Mouse (Mus musculus) neural tube, embryonic 15.5 days (tissue): ENCODE measurements around the gene Cst3. TPM values are rescaled to one million over a fixed set of nuclear protein-coding genes. Genes with fewer than 3 reads are reported as not detected.

Experiments
- ATAC-seq: fragments of 200-750 bp; cut with Nextera tagmentation; 2 replicates; pipeline ENCODE4 v1.8.0; 2017; ENCODE audit warnings: mild to moderate bottlenecking, moderate TSS enrichment, moderate library complexity; ENCODE audit not compliant: low FRiP score
- H3K27ac ChIP-seq: fragments of 300-500 bp; sonication (generic); replicated peaks from 2 replicates; pipeline ENCODE4 v1.5.1; 2015; ENCODE audit warnings: mild to moderate bottlenecking, inconsistent platforms
- H3K27me3 ChIP-seq: fragments of 300-500 bp; sonication (generic); replicated peaks from 2 replicates; pipeline ENCODE4 v1.6.1; 2015; ENCODE audit warnings: inconsistent platforms
- H3K36me3 ChIP-seq: fragments of 300-500 bp; sonication (generic); 2 replicates; pipeline ENCODE4 v1.6.1; 2015; ENCODE audit warnings: inconsistent platforms
- H3K4me1 ChIP-seq: fragments of 300-500 bp; sonication (generic); 2 replicates; pipeline ENCODE4 v1.6.1; 2015; ENCODE audit warnings: inconsistent platforms
- H3K4me2 ChIP-seq: fragments of 300-500 bp; sonication (generic); 2 replicates; pipeline ENCODE4 v1.6.1; 2015; ENCODE audit warnings: inconsistent platforms, mild to moderate bottlenecking, moderate library complexity
- H3K4me3 ChIP-seq: fragments of 300-500 bp; sonication (generic); replicated peaks from 2 replicates; pipeline ENCODE4 v1.5.1; 2015; ENCODE audit warnings: mild to moderate bottlenecking, inconsistent platforms
- H3K9ac ChIP-seq: fragments of 300-500 bp; sonication (generic); replicated peaks from 2 replicates; pipeline ENCODE4 v1.6.1; 2015; ENCODE audit warnings: mild to moderate bottlenecking, inconsistent platforms
- H3K9me3 ChIP-seq: fragments of 300-500 bp; sonication (generic); replicated peaks from 2 replicates; pipeline ENCODE4 v1.6.1; 2016; ENCODE audit warnings: inconsistent platforms
- WGBS: fragments of 180-500 bp; shearing (Covaris S2); methylation state at CpG from one replicate; pipeline ENCODE4 v1.1.7; 2015; ENCODE audit warnings: mixed read lengths; 5-methylcytosine and 5-hydroxymethylcytosine counted together
- polyA plus RNA-seq: library from polyadenylated mRNA; unstranded; fragments of >200 nt; fragmentation: Nextera tagmentation; extraction: Ambion mirVana; gene quantifications from 2 replicates; pipeline ENCODE4 v1.2.1, GENCODE M21; 2015

The Cst3 gene
- polyA plus RNA-seq, 1 experiment from 2014 or later = 653 TPM

DNA sequence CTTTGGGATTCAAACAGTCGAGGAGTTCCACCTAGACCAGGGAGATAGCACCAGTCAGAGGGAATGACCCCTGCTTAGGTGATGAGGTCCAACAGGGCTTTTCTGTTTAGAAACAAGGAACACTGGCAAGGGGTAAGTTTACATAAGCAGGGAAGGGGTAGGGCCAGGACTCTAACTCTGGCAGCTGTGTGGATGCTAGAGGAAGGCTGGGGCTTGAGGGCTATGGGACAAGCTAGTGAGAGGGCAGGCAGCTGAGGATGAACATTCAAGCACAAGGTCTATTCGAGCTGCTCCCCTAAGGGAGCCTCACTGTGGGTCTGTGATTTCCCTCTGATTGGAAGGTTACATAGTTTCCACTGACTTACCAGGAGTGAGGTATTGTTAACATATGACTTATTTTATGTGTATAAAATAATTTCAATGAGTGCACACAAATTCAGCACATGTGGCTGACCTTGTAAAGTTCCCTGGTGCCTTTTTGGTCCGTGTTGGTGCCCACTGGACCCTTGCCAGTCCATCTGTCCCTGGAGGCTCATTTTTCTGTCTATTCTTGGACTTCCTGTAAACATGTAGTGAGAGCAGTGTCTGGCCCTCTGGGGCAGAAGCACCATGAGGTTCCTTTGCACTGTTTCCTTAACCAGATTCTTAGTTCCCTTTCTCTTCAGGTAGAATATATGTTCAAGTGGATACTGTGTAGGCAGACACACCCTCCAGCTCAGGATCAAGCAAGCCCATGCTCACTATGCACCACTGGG, 1.7 kb upstream of the Cst3 start:
- H3K4me1 ChIP-seq = peaks cover 28% of the 10 kb centered on the region
- no peak for ATAC-seq
- H3K27me3 ChIP-seq = no peaks in the 10 kb centered on the region
- H3K27ac ChIP-seq = no peak overlapping the region
- H3K36me3 ChIP-seq = peaks cover 4% of the 10 kb centered on the region
- H3K9ac ChIP-seq = no peak overlapping the region
- no peak overlapping the region for H3K4me2 ChIP-seq
- no peak overlapping the region for H3K4me3 ChIP-seq
- WGBS = 56% methylated on average over 3 of the region's 3 CpGs
- H3K9me3 ChIP-seq = no peaks in the 10 kb centered on the region

DNA sequence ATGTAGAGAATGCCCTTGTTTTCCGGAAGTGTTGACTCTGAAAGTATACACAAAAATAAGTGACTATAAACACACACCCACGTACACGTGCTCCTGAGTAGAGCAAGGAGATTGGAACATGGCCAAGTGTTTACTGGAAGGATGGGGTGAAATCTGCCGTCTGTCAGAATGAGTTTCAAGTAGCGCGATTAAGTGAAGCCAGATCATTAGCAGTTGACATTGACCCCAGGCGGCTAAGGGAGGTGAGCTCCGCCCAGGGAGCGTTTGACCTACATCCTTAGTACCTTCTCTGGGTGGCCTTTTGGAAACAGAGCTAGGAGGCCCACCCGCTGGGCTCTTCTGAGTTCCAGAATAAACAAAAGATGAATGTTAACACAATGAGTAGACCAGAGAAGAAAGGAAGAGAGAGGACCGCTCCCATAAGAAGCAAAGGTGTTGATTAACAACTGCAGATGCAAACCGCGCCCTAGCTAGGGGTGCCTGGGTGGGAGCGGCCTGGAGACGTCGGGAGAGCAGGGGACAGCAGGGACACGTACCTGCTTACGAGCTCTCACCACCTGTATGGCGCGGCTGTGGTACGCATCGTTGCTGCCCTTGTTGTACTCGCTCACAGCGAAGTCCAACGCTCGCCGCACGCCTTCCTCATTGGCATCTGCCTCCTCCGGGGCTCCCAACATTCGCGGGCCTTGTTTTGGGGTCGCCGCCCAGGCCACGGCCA, 716 bp downstream of the Cst3 start:
- ATAC-seq = peak; percentile 81

DNA sequence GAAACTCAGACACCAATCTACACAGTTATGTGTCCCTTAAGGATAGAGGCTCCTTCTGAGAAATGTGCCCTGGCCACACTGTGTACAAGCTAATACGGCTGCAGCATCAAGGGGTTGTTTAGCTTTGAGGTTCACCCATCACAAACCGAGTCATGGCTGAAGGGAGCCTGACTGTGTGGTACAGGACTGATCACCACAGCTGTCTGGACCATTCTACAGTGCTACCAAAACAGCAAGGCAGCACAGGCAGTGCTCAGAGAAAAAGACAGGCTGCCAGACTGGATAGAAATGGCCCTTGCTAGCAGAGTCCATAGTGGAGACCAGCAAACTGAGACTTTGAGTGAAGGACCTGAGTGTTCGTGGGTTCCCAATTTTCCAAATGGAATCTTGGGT, 1.3 kb downstream of the Cst3 start:
- 55% methylated on average over 3 of the region's 3 CpGs for WGBS
- H3K36me3 ChIP-seq = peaks cover 17% of the 10 kb centered on the region
- no peak for ATAC-seq
- peaks cover 33% of the 10 kb centered on the region for H3K4me1 ChIP-seq
- peak overlapping the region; percentile 63 for H3K4me2 ChIP-seq
- no peak overlapping the region for H3K27ac ChIP-seq
- H3K4me3 ChIP-seq = peak overlapping the region; percentile 96
- no peaks in the 10 kb centered on the region for H3K27me3 ChIP-seq
- no peaks in the 10 kb centered on the region for H3K9me3 ChIP-seq
- H3K9ac ChIP-seq = peak overlapping the region; percentile 88

More for the DNA sequence above, 716 bp downstream of the Cst3 start:
- Histone ChIP-seq H3K27me3 (no peaks in the 10 kb centered on the region), H3K4me2 (peak overlapping the region; percentile 63), H3K9ac (peak overlapping the region; percentile 88), H3K27ac (peak overlapping the region; percentile 90), H3K36me3 (peaks cover 17% of the 10 kb centered on the region), H3K9me3 (no peaks in the 10 kb centered on the region), H3K4me3 (peak overlapping the region; percentile 96), H3K4me1 (peaks cover 33% of the 10 kb centered on the region)
- WGBS = 1% methylated on average over 34 of the region's 34 CpGs

DNA sequence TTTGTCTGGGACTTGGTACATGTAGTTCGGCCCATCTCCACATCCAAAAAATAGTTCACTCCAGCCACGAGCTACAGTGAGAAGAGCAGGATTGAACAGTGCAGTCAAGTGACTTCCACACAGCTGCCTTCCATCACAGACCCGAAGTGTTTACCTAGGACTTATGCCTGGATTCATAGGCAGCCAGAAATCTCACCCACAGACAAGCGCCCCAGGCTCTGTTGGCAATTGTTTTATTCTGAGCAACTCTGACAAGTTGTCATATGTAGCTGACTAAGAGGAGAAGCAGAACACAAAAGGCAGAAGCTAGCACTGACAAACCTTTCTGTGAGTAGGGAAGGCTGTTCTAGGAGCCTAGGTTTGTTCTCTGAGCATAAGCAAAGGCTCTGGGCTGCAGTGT, 2.6 kb downstream of the Cst3 start:
- H3K4me3 ChIP-seq = peak overlapping the region; percentile 96
- no peaks in the 10 kb centered on the region for H3K9me3 ChIP-seq
- WGBS = 88% methylated on average over 4 of the region's 4 CpGs
- H3K4me2 ChIP-seq = peak overlapping the region; percentile 63
- no peak for ATAC-seq
- H3K9ac ChIP-seq = no peak overlapping the region
- H3K27ac ChIP-seq = no peak overlapping the region
- no peaks in the 10 kb centered on the region for H3K27me3 ChIP-seq
- H3K4me1 ChIP-seq = peaks cover 33% of the 10 kb centered on the region
- peaks cover 17% of the 10 kb centered on the region for H3K36me3 ChIP-seq

DNA sequence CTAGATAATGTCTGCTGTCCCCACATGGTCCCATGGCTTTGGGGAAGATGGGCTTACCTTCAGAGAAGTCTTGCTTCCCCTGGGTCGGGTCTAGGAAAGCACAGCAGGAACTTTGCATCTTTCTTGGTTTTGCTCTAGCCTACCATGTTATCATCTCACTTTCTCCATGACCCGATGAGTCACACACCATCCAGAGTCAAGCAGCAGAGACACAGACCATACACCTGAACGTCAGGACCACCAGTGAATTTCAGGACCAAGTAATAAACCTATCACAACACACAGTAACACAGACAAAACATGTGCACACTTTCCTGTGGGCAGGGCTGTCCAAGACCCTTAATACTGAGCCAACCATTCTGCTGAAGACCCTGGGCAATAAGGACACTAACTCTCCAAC, 5.0 kb downstream of the Cst3 start:
- Histone ChIP-seq H3K9me3 (no peaks in the 10 kb centered on the region), H3K4me2 (no peak overlapping the region), H3K4me3 (no peak overlapping the region), H3K36me3 (peaks cover 17% of the 10 kb centered on the region), H3K9ac (no peak overlapping the region), H3K4me1 (peaks cover 28% of the 10 kb centered on the region), H3K27ac (no peak overlapping the region), H3K27me3 (no peaks in the 10 kb centered on the region)
- 95% methylated on average over 3 of the region's 3 CpGs for WGBS
- no peak for ATAC-seq

DNA sequence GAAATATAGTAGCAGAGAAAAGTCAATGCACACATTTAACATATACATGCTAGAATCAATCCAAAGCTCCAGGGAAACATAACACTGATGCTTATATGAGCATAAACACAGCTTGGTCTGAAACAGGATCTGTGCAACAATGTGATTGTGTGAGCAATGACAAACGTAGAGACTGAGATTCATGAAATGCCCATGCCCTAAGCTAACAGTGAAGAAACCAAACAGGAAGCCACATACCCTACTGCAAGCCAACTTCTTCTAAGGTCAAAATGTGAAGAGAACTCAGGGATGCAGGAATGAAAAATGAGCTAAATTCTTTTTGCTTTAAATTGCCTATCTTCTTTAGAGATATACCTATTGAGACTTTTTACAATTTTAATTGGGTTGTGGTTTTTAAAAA, 6.5 kb downstream of the Cst3 start:
- peaks cover 23% of the 10 kb centered on the region for H3K4me1 ChIP-seq
- 84% methylated on average over 1 of the region's 1 CpGs for WGBS
- H3K4me3 ChIP-seq = no peak overlapping the region
- H3K4me2 ChIP-seq = no peak overlapping the region
- ATAC-seq = no peak
- no peak overlapping the region for H3K9ac ChIP-seq
- H3K9me3 ChIP-seq = no peaks in the 10 kb centered on the region
- H3K27ac ChIP-seq = no peak overlapping the region
- peaks cover 17% of the 10 kb centered on the region for H3K36me3 ChIP-seq
- no peaks in the 10 kb centered on the region for H3K27me3 ChIP-seq

DNA sequence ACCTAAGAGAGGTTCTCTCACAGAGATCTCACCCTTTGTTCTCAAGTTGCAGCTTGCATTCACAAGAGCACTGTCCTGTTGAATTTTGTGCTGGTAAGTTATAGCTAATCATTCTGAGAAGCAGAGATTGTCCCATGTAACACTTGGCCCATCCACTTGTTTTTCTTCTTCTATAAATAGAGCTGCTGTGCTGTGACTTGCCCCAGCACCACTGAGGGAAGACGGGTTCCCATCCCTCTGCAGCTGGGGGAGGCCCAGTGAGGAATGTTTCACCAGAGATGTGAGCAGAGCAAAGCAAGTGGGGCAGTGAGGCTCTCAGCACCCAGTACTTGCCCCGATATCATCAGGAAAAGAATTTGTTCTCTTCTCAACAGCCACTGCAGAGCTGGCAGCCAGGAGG, 10.5 kb downstream of the Cst3 start, which contains the start of gene 9230104L09Rik:
Gene 9230104L09Rik, minus strand, starts transcription at position 73 of the 400 bp plus-strand sequence.
- Histone ChIP-seq H3K27me3 (no peaks in the 10 kb centered on the region), H3K4me2 (no peak within 1 kb of the TSS), H3K36me3 (no peaks in the 10 kb centered on the region), H3K9me3 (no peaks in the 10 kb centered on the region), H3K4me1 (no peaks in the 10 kb centered on the region), H3K4me3 (no peak within 1 kb of the TSS), H3K9ac (no peak within 1 kb of the TSS), H3K27ac (no peak within 1 kb of the TSS)
- no peak for ATAC-seq
- WGBS = 66% methylated on average over 2 of the region's 2 CpGs

DNA sequence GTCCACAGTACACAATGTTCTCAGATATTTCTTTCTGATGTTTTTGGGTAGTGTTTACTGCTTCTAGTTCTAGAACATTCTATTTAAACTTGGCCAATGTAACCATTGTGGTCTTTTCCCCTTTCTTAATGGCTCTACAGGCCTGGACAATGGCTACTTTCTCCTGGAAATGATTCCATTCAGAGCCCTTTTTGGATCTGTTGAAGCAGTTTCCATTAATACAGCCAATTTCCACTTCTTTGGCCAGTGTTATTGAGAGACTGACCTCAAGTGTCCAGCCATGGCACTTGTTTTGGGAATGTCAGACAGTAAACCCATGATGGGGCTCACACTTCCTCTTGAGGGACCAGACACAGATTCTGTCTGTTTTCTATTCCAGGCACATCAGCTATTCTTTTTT, 13.8 kb downstream of the Cst3 start:
- Histone ChIP-seq H3K4me3 (no peak overlapping the region), H3K27me3 (no peaks in the 10 kb centered on the region), H3K4me1 (no peaks in the 10 kb centered on the region), H3K9ac (no peak overlapping the region), H3K36me3 (no peaks in the 10 kb centered on the region), H3K9me3 (no peaks in the 10 kb centered on the region), H3K27ac (no peak overlapping the region), H3K4me2 (no peak overlapping the region)
- ATAC-seq = no peak

DNA sequence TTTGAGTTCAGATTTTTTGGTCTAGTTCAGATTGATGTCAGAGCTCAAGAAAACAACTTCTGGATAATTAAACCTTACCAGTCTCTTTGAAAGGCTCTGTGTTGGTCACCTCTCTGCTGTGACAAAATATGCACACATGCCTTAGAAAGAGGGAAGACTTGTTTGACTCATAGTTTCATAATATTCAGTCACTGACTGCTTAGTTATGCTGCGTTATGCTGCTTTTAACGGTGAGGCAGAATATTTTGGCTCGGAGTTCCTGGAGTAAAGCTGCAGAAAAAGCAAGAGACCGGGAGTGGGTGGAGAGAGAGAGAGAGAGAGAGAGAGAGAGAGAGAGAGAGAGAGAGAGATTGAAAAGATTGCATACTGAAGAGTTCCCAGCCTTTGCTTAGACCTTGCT, 14.5 kb downstream of the Cst3 start:
- H3K4me3 ChIP-seq = no peak overlapping the region
- 87% methylated on average over 4 of the region's 4 CpGs for WGBS
- H3K4me2 ChIP-seq = no peak overlapping the region
- H3K9me3 ChIP-seq = no peaks in the 10 kb centered on the region
- no peak overlapping the region for H3K9ac ChIP-seq
- H3K27ac ChIP-seq = no peak overlapping the region
- H3K36me3 ChIP-seq = no peaks in the 10 kb centered on the region
- no peak for ATAC-seq
- no peaks in the 10 kb centered on the region for H3K4me1 ChIP-seq
- no peaks in the 10 kb centered on the region for H3K27me3 ChIP-seq

DNA sequence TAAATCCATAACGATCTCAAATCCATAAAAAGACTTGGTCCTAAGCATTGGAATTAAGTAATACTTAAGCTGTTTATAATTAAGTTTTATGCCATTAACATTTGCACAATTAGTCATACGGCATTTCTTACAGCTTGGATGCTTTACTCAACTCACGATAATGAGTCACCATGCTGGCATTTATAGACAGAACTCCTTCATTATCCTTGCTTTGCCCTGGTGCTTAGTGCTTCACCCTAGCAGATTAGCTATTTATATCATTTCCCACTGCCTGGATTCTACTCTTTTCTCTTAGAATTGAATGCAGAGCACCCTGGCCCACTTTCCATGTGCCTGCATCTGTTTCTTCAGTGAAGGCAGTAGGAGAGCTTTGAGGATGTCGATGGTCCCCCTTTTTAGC, 18.0 kb downstream of the Cst3 start:
- WGBS = 87% methylated on average over 4 of the region's 4 CpGs
- no peaks in the 10 kb centered on the region for H3K36me3 ChIP-seq

DNA sequence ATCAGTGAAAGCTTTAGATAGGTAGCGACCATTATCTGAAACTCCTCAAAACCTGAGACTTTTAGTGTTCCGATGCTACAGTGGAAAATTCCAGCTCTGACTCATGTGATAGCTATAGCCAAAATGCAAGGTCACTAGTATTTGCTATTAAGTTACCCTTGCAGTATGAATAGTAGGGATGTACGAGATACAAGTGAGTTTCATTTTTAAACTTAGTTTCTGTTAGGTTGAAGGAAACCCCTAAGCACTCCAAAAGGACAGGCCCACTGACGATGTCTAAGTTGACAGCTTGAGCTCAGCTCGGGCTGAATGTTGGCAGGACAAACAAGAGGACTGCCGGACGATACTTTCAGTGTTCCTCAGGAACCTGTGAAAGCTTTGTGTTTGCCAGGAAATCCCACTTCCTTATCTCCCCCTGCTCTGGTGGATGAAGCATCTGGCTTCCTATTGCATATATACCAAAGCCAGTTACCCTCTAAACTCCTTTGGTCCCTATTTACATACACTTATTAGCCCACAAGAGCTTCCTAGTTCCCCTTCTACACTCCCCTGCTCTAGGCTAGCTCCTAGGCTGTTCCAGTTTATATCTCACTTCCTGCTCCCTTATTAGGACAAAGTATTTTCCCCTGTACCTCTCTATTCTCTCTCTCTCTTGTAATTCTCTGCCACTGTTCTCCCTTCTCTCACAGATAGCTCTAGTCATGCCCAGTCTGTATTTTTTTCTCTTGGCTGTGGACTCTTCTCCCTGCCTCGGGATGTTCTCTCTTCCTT, 18.7 kb downstream of the Cst3 start:
- Histone ChIP-seq H3K9me3 (no peaks in the 10 kb centered on the region), H3K4me2 (no peak overlapping the region), H3K27me3 (no peaks in the 10 kb centered on the region), H3K4me1 (no peaks in the 10 kb centered on the region), H3K9ac (no peak overlapping the region), H3K36me3 (no peaks in the 10 kb centered on the region), H3K27ac (no peak overlapping the region), H3K4me3 (no peak overlapping the region)
- WGBS = 81% methylated on average over 8 of the region's 8 CpGs
- ATAC-seq = no peak

More for the DNA sequence above, 18.0 kb downstream of the Cst3 start:
- Histone ChIP-seq H3K4me3 (no peak overlapping the region), H3K9me3 (no peaks in the 10 kb centered on the region), H3K27me3 (no peaks in the 10 kb centered on the region), H3K27ac (no peak overlapping the region), H3K9ac (no peak overlapping the region), H3K4me1 (no peaks in the 10 kb centered on the region), H3K4me2 (no peak overlapping the region)
- no peak for ATAC-seq
